Mouse (Mus musculus): ENCODE results near the gene Olfr1240.

Gene Olfr1240

GRCm38 (mm10) chr2:89442900-89443299 is at the start of gene Olfr1240:
Gene Olfr1240, minus strand, starts transcription at chr2:89443000.
- in situ Hi-C loops (cut with MboI, MseI) = no loop called here

GRCm38 (mm10) chr2:89487026-89487425 is 44.2 kb upstream of the Olfr1240 start, which contains the start of gene Olfr1241:
Gene Olfr1241, minus strand, starts transcription at chr2:89487126.
- in situ Hi-C loops (cut with MboI, MseI) = no loop called here

- in situ Hi-C loops (cut with MboI, MseI) = no loop called here
Observed at GRCm38 (mm10) chr2:89420307-89420706, 22.5 kb downstream of the Olfr1240 start, which contains the start of gene Olfr1239. Gene Olfr1239, minus strand, starts transcription at chr2:89420407.

- in situ Hi-C loops (cut with MboI, MseI) = no loop called here
Observed at GRCm38 (mm10) chr2:89414557-89414956, 28.2 kb downstream of the Olfr1240 start.

- in situ Hi-C loops (cut with MboI, MseI) = no loop called here
Observed at GRCm38 (mm10) chr2:89409576-89409975, 33.2 kb downstream of the Olfr1240 start, which contains the start of gene Olfr1238. Gene Olfr1238, minus strand, starts transcription at chr2:89409676.

GRCm38 (mm10) chr2:89400882-89401281 is 41.9 kb downstream of the Olfr1240 start:
- in situ Hi-C loops (cut with MboI, MseI) = no loop called here
